Mouse (Mus musculus): ENCODE measurements around the gene Mup20. TPM values are rescaled to one million over a fixed set of nuclear protein-coding genes. Genes with fewer than 3 reads are reported as not detected.

Mup20 gene
- polyA plus RNA-seq, 1 experiment from 2014 or later = not detected

Other genes with a start within 250 kb of the Mup20 start
- gene Mup5, start 218.9 kb downstream of the Mup20 start, polyA plus RNA-seq (2016; fragmentation: Nextera tagmentation; extraction: Ambion mirVana) = not detected in 2 replicates
- not detected in 2 replicates for gene Mup3, start 33.2 kb upstream of the Mup20 start, polyA plus RNA-seq (2016; fragmentation: Nextera tagmentation; extraction: Ambion mirVana)
- not detected in 2 replicates for gene Mup21, start 96.7 kb upstream of the Mup20 start, polyA plus RNA-seq (2016; fragmentation: Nextera tagmentation; extraction: Ambion mirVana)
- gene Zfp37, start 176.9 kb upstream of the Mup20 start, polyA plus RNA-seq (2016; fragmentation: Nextera tagmentation; extraction: Ambion mirVana) = 18.7 and 19.8 TPM in 2 replicates
- 10.2 and 10.7 TPM in 2 replicates for gene Slc31a2, start 208.4 kb upstream of the Mup20 start, polyA plus RNA-seq (2016; fragmentation: Nextera tagmentation; extraction: Ambion mirVana)